In the genomic region with DNA sequence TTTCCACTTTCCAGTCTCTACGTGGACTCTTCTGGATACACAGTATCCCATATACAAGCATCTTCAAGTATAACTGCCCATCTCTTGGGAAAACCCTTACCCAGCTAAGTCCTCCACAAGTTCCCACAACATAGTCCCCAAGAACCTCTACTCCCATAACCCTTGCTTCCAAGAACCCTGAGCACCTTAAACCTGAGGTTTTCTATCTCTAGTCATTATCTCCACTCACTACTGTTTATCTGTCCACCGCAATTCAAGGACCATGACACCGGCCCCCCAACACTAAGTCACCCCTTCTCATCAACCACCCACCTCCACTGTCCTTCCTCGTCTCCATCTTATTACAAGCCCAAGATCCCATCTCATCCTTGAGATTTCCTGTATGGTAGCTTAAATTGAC, we compare ENCODE assay signal across 8 mouse cellular contexts. TPM values are rescaled to one million over a fixed set of nuclear protein-coding genes. Genes with fewer than 3 reads are reported as not detected.
DNase-seq lines count a peak whose midpoint lies in the region; ATAC-seq and TF ChIP-seq lines count a peak whose summit lies in the region.

No protein-coding gene starts in this region.

- peaks cover 64% of the 10 kb centered on the region for H3K4me1 ChIP-seq in erythroblast, embryonic 14.5 days (ENCODE audit: control insufficient read depth)
- peaks cover 25% of the 10 kb centered on the region for H3K4me1 ChIP-seq in testis, adult 2 months (ENCODE audit: control insufficient read depth, insufficient read depth, low read length)
- H3K4me1 ChIP-seq in liver, embryonic 11.5 days (replicated peaks; ENCODE audit: control insufficient read depth, insufficient read depth, low read length): peaks cover 26% of the 10 kb centered on the region

- TF ChIP-seq POLR2A in testis, adult 2 months (IDR thresholded peaks at IDR 0.05; ENCODE audit: control insufficient read depth, low read depth, low read length): no peak

- ATAC-seq in erythroblast, adult 5-6 weeks (replicated peaks; ENCODE audit: low FRiP score, poor library complexity, severe bottlenecking): no peak
- no peak for ATAC-seq in liver, embryonic 11.5 days (replicated peaks; ENCODE audit: low FRiP score)

- WGBS in liver, embryonic 11.5 days: 28% methylated on average over 4 of the region's 4 CpGs

- no peaks in the 10 kb centered on the region for H3K9me3 ChIP-seq in erythroblast, embryonic 14.5 days (ENCODE audit: control insufficient read depth, low read length)
- no peaks in the 10 kb centered on the region for H3K9me3 ChIP-seq in liver, embryonic 11.5 days (ENCODE audit: control insufficient read depth, low read length)

- no peak for DNase-seq in testis, postnatal 14 days (ENCODE audit: low spot score)
- DNase-seq in liver, embryonic 11.5 days (ENCODE audit: low spot score): no peak
- DNase-seq in B cell, adult 2 months: no peak
- DNase-seq in right cerebral cortex, adult 2 months (ENCODE audit: low spot score in 2 of 2): no peak
- no peak for DNase-seq in thymus, postnatal 14 days

- peak overlapping the region; percentile 94 for H3K27ac ChIP-seq in testis, adult 2 months (ENCODE audit: control insufficient read depth, insufficient read depth, low read depth, low read length)
- H3K27ac ChIP-seq in liver, embryonic 11.5 days (ENCODE audit: low read depth, low read length): peak overlapping the region; percentile 98

- H3K9ac ChIP-seq in liver, embryonic 11.5 days (ENCODE audit: low read depth, low read length): peak overlapping the region; percentile 99

- H3K4me3 ChIP-seq in erythroblast, embryonic 14.5 days (replicated peaks): peak overlapping the region; percentile 85
- peak overlapping the region; percentile 92 for H3K4me3 ChIP-seq in testis, adult 2 months (ENCODE audit: control insufficient read depth, low read depth, low read length)
- H3K4me3 ChIP-seq in liver, embryonic 11.5 days (ENCODE audit: low read depth, low read length): peak overlapping the region; percentile 85

- peak overlapping the region; percentile 81 for H3K4me2 ChIP-seq in liver, embryonic 11.5 days

- no peak for TF ChIP-seq CTCF in testis, adult 2 months (IDR thresholded peaks at IDR 0.05; ENCODE audit: control insufficient read depth, insufficient read depth, insufficient replicate concordance, low read depth, low read length)

- peaks cover 47% of the 10 kb centered on the region for H3K36me3 ChIP-seq in erythroblast, embryonic 14.5 days (ENCODE audit: control insufficient read depth)
- no peaks in the 10 kb centered on the region; the same call in 1 of the 2 replicates for H3K36me3 ChIP-seq in testis, adult 2 months (ENCODE audit: control insufficient read depth, insufficient read depth, low read length)
- peaks cover 19% of the 10 kb centered on the region for H3K36me3 ChIP-seq in liver, embryonic 11.5 days (ENCODE audit: control insufficient read depth, insufficient read depth, low read length)

- H3K27me3 ChIP-seq in erythroblast, embryonic 14.5 days (ENCODE audit: control insufficient read depth): peaks cover 15% of the 10 kb centered on the region
- no peaks in the 10 kb centered on the region for H3K27me3 ChIP-seq in testis, adult 2 months (ENCODE audit: control insufficient read depth, insufficient read depth, low read length)
- H3K27me3 ChIP-seq in liver, embryonic 11.5 days (replicated peaks; ENCODE audit: control insufficient read depth, insufficient read depth, low read length): 0 out of 2 replicates have a peak, but pooled peaks cover 2% of the 10 kb centered on the region

RNA-seq across cellular contexts. Expression of gene Ube2m, which starts 1.3 kb away (rescaled TPM):
- polyA plus RNA-seq in erythroblast, embryonic 14.5 days (2012): 22.8 and 28.8 TPM in 2 replicates
- total RNA-seq in erythroblast, adult 5-6 weeks (2015; ENCODE audit: low replicate concordance): 45.0 and 92.0 TPM in 2 replicates
- total RNA-seq in erythroblast, adult 5-6 weeks (2017; ENCODE audit: low replicate concordance): 32.8 and 112 TPM in 2 replicates
- polyA plus RNA-seq in testis, adult 2 months (2012; rRNA removed): 377 and 399 TPM in 2 replicates
- polyA plus RNA-seq in liver, embryonic 11.5 days (2014; fragmentation: Nextera tagmentation; extraction: Ambion mirVana): 178 and 183 TPM in 2 replicates

RNA-seq across cellular contexts. Expression of gene Chmp2a, which starts 2.2 kb away (rescaled TPM):
- polyA plus RNA-seq in erythroblast, embryonic 14.5 days (2012): 39.9 and 103 TPM in 2 replicates
- 97.4 and 99.3 TPM in 2 replicates for total RNA-seq in erythroblast, adult 5-6 weeks (2015; ENCODE audit: low replicate concordance)
- 144 and 170 TPM in 2 replicates for total RNA-seq in erythroblast, adult 5-6 weeks (2017; ENCODE audit: low replicate concordance)
- 107 and 115 TPM in 2 replicates for polyA plus RNA-seq in testis, adult 2 months (2012; rRNA removed)
- 134 and 142 TPM in 2 replicates for polyA plus RNA-seq in liver, embryonic 11.5 days (2014; fragmentation: Nextera tagmentation; extraction: Ambion mirVana)

RNA-seq across cellular contexts. Expression of gene Mzf1, which starts 17.8 kb away (rescaled TPM):
- 0.03 TPM in 2 replicates for polyA plus RNA-seq in erythroblast, embryonic 14.5 days (2012)
- total RNA-seq in erythroblast, adult 5-6 weeks (2015; ENCODE audit: low replicate concordance): not detected in 2 replicates
- total RNA-seq in erythroblast, adult 5-6 weeks (2017; ENCODE audit: low replicate concordance): 0.56 TPM in 1 of 2 replicates, not detected in the other
- polyA plus RNA-seq in testis, adult 2 months (2012; rRNA removed): 7.5 and 8.2 TPM in 2 replicates
- polyA plus RNA-seq in liver, embryonic 11.5 days (2014; fragmentation: Nextera tagmentation; extraction: Ambion mirVana): 1.6 and 1.9 TPM in 2 replicates

RNA-seq across cellular contexts. Expression of gene Zbtb45, which starts 27.0 kb away (rescaled TPM):
- 6.7 and 7.7 TPM in 2 replicates for polyA plus RNA-seq in erythroblast, embryonic 14.5 days (2012)
- total RNA-seq in erythroblast, adult 5-6 weeks (2015; ENCODE audit: low replicate concordance): 2.7 and 8.2 TPM in 2 replicates
- 21.2 and 23.4 TPM in 2 replicates for total RNA-seq in erythroblast, adult 5-6 weeks (2017; ENCODE audit: low replicate concordance)
- 4.3 and 5.6 TPM in 2 replicates for polyA plus RNA-seq in testis, adult 2 months (2012; rRNA removed)
- polyA plus RNA-seq in liver, embryonic 11.5 days (2014; fragmentation: Nextera tagmentation; extraction: Ambion mirVana): 27.5 and 27.9 TPM in 2 replicates

RNA-seq across cellular contexts. Expression of gene Trim28, which starts 37.9 kb away (rescaled TPM):
- polyA plus RNA-seq in erythroblast, embryonic 14.5 days (2012): 16.2 and 17.6 TPM in 2 replicates
- total RNA-seq in erythroblast, adult 5-6 weeks (2015; ENCODE audit: low replicate concordance): 209 and 235 TPM in 2 replicates
- 226 and 257 TPM in 2 replicates for total RNA-seq in erythroblast, adult 5-6 weeks (2017; ENCODE audit: low replicate concordance)
- polyA plus RNA-seq in testis, adult 2 months (2012; rRNA removed): 507 and 516 TPM in 2 replicates
- 339 and 346 TPM in 2 replicates for polyA plus RNA-seq in liver, embryonic 11.5 days (2014; fragmentation: Nextera tagmentation; extraction: Ambion mirVana)
